Mouse (Mus musculus): ENCODE results near the gene Olfr721-ps1. TPM values are rescaled to one million over a fixed set of nuclear protein-coding genes. Genes with fewer than 3 reads are reported as not detected.

The Olfr721-ps1 gene
- not detected in 2 replicates for polyA plus RNA-seq (2012; rRNA removed)

DNA sequence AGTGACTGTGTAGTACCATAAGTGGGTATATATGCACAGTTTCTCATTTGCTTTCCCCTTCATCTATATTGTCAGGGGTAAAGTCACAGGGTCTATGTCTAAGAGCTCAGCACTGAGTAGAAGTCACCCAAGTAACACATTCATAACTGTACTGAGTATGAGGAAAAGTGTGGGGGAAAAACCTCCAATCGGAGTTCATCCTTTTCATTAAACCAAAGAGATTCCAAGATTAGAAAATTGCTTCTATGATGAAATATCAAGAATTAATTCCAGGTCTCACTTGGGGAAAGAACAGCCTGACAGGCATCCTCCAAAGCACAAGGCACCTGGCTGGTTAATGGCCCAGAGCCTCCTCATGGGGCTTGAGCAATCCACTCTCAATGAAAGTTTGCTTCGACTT, at the start of gene Olfr721-ps1:
Gene Olfr721-ps1, plus strand, starts transcription at position 301 of the 400 bp plus-strand sequence.

Other genes starting within 250 kb of the Olfr721-ps1 start
- not detected in 2 replicates for gene Olfr720, start 214.5 kb upstream of the Olfr721-ps1 start, polyA plus RNA-seq (2012; rRNA removed)
- not detected in 2 replicates for gene Olfr31, start 78.5 kb upstream of the Olfr721-ps1 start, polyA plus RNA-seq (2012; rRNA removed)
- gene Il3ra, start 55.0 kb upstream of the Olfr721-ps1 start, polyA plus RNA-seq (2012; rRNA removed): 7.7 and 9.5 TPM in 2 replicates